Mouse (Mus musculus): ENCODE measurements around the gene Cmtm6.

- TF ChIP-seq CTCF (IDR thresholded peaks at IDR 0.05; ENCODE audit: extremely low read depth, insufficient read depth, insufficient read length, insufficient replicate concordance) = no peak
- no peak for TF ChIP-seq POLR2A (IDR thresholded peaks at IDR 0.05; ENCODE audit: low read depth, low read length)
These were observed 20.7 kb downstream of the Cmtm6 start for GRCm38 (mm10) chr9:114751582-114751981.
